ENCODE assay signal across 22 mouse cellular contexts in genomic region chr7:30572389-30572788, GRCm38 (mm10). TPM values are rescaled to one million over a fixed set of nuclear protein-coding genes. Genes with fewer than 3 reads are reported as not detected.
DNase-seq lines count a peak whose midpoint lies in the region; ATAC-seq lines count a peak whose summit lies in the region.
"Had no signal": no experiment of that assay in that cellular context is flagged by ENCODE, and none has a peak within 500 bp of the region (broad histone marks: within the 10 kb centered on the region; RNA-seq: fewer than 3 reads in every experiment).

No protein-coding gene starts in this region.

- no peak overlapping the region for H3K27ac ChIP-seq in liver, embryonic 11.5 days (ENCODE audit: low read depth, low read length)
- H3K27ac ChIP-seq in liver, embryonic 16.5 days (ENCODE audit: low read length) = no peak overlapping the region
- no peak overlapping the region for H3K27ac ChIP-seq in forebrain, embryonic 13.5 days
- H3K27ac ChIP-seq in midbrain, embryonic 11.5 days (ENCODE audit: low read depth, low read length) = no peak overlapping the region
- H3K27ac ChIP-seq: embryonic facial prominence, embryonic 13.5 days; forebrain, embryonic 12.5 days; hindbrain, embryonic 10.5 days; hindbrain, embryonic 15.5 days; midbrain, embryonic 15.5 days; neural tube, embryonic 15.5 days had no signal

- peak; percentile 18; the same call in 1 of the 2 replicates for ATAC-seq in liver, embryonic 11.5 days (replicated peaks; ENCODE audit: low FRiP score)
- ATAC-seq in liver, embryonic 16.5 days (ENCODE audit: low read depth) = peak; percentile 27; the same call in 1 of the 2 replicates
- ATAC-seq in forebrain, embryonic 13.5 days = no peak
- ATAC-seq in midbrain, embryonic 11.5 days (ENCODE audit: low FRiP score) = no peak
- ATAC-seq: inflammation-experienced regulatory T-cells, adult 6 months; midbrain, embryonic 15.5 days had no signal

- H3K36me3 ChIP-seq in liver, embryonic 11.5 days (ENCODE audit: control insufficient read depth, insufficient read depth, low read length) = peaks cover 78% of the 10 kb centered on the region
- peaks cover 82% of the 10 kb centered on the region for H3K36me3 ChIP-seq in liver, embryonic 16.5 days (ENCODE audit: control insufficient read depth, insufficient read depth)
- H3K36me3 ChIP-seq in forebrain, embryonic 13.5 days (ENCODE audit: poor library complexity, severe bottlenecking) = peaks cover 96% of the 10 kb centered on the region
- peaks cover 67% of the 10 kb centered on the region for H3K36me3 ChIP-seq in midbrain, embryonic 11.5 days (ENCODE audit: control insufficient read depth, insufficient read depth, low read length)

- intact Hi-C loops in left cerebral cortex, postnatal 14 days (cut with DNase I) = no loop called here

- H3K9me3 ChIP-seq in liver, embryonic 11.5 days (ENCODE audit: control insufficient read depth, low read length) = no peaks in the 10 kb centered on the region
- no peaks in the 10 kb centered on the region for H3K9me3 ChIP-seq in liver, embryonic 16.5 days (replicated peaks; ENCODE audit: control insufficient read depth, low read length)
- no peaks in the 10 kb centered on the region for H3K9me3 ChIP-seq in forebrain, embryonic 13.5 days (replicated peaks)
- H3K9me3 ChIP-seq in midbrain, embryonic 11.5 days (ENCODE audit: control insufficient read depth, low read length) = no peaks in the 10 kb centered on the region
- H3K9me3 ChIP-seq: embryonic facial prominence, embryonic 13.5 days; forebrain, embryonic 12.5 days; hindbrain, embryonic 10.5 days; hindbrain, embryonic 15.5 days; midbrain, embryonic 15.5 days; neural tube, embryonic 15.5 days had no signal

- H3K4me1 ChIP-seq in liver, embryonic 11.5 days (replicated peaks; ENCODE audit: control insufficient read depth, insufficient read depth, low read length) = peaks cover 10% of the 10 kb centered on the region
- H3K4me1 ChIP-seq in liver, embryonic 16.5 days (ENCODE audit: control insufficient read depth, low read depth, low read length) = peaks cover 7% of the 10 kb centered on the region
- H3K4me1 ChIP-seq in forebrain, embryonic 13.5 days = no peaks in the 10 kb centered on the region
- H3K4me1 ChIP-seq in midbrain, embryonic 11.5 days (ENCODE audit: control insufficient read depth, insufficient read depth, low read length) = no peaks in the 10 kb centered on the region
- H3K4me1 ChIP-seq: embryonic facial prominence, embryonic 13.5 days; forebrain, embryonic 12.5 days; hindbrain, embryonic 10.5 days; hindbrain, embryonic 15.5 days; midbrain, embryonic 15.5 days; neural tube, embryonic 15.5 days had no signal

- 0 out of 2 replicates have a peak overlapping the region, but pooled peaks have one; percentile 14 for H3K9ac ChIP-seq in liver, embryonic 11.5 days (ENCODE audit: low read depth, low read length)
- H3K9ac ChIP-seq in liver, embryonic 16.5 days (ENCODE audit: low read depth, low read length) = no peak overlapping the region
- H3K9ac ChIP-seq in forebrain, embryonic 13.5 days = no peak overlapping the region; the same call in 1 of the 2 replicates
- H3K9ac ChIP-seq in midbrain, embryonic 11.5 days (ENCODE audit: low read length) = no peak overlapping the region
- H3K9ac ChIP-seq: embryonic facial prominence, embryonic 13.5 days; forebrain, embryonic 12.5 days; hindbrain, embryonic 15.5 days; midbrain, embryonic 15.5 days; neural tube, embryonic 15.5 days had no signal

- H3K4me3 ChIP-seq in liver, embryonic 11.5 days (ENCODE audit: low read depth, low read length) = no peak overlapping the region
- H3K4me3 ChIP-seq in liver, embryonic 16.5 days (ENCODE audit: low read depth, low read length) = no peak overlapping the region
- no peak overlapping the region for H3K4me3 ChIP-seq in forebrain, embryonic 13.5 days
- no peak overlapping the region for H3K4me3 ChIP-seq in midbrain, embryonic 11.5 days (ENCODE audit: low read depth, low read length)
- H3K4me3 ChIP-seq: embryonic facial prominence, embryonic 13.5 days; erythroblast, embryonic 14.5 days; forebrain, embryonic 12.5 days; hindbrain, embryonic 10.5 days; hindbrain, embryonic 15.5 days; midbrain, embryonic 15.5 days; neural tube, embryonic 15.5 days had no signal

- WGBS in liver, embryonic 11.5 days = 70% methylated on average over 5 of the region's 5 CpGs
- 46% methylated on average over 5 of the region's 5 CpGs for WGBS in liver, embryonic 16.5 days (ENCODE audit: insufficient replicate concordance)
- 90% methylated on average over 5 of the region's 5 CpGs for WGBS in forebrain, embryonic 13.5 days
- WGBS in midbrain, embryonic 11.5 days = 87% methylated on average over 5 of the region's 5 CpGs

- peak; percentile 8 for DNase-seq in adrenal gland, postnatal 14 days
- DNase-seq in adrenal gland, postnatal 4 days (ENCODE audit: low spot score in 2 of 2) = no peak
- no peak for DNase-seq in liver, embryonic 11.5 days (ENCODE audit: low spot score)
- no peak for DNase-seq in liver
- no peak for DNase-seq in left cerebral cortex, postnatal 14 days (ENCODE audit: low spot score in 2 of 2)
- DNase-seq in midbrain, embryonic 11.5 days (ENCODE audit: low spot score, missing footprints) = no peak
- DNase-seq: adrenal gland, adult 8-10 months; layer of hippocampus, adult 9-11 months; lung, postnatal 4 days; right cerebral cortex, adult 18-20 months had no signal

- H3K4me2 ChIP-seq in liver, embryonic 11.5 days = no peak overlapping the region; the same call in 1 of the 2 replicates
- H3K4me2 ChIP-seq in liver, embryonic 16.5 days (ENCODE audit: low read depth, low read length) = no peak overlapping the region
- H3K4me2 ChIP-seq in forebrain, embryonic 13.5 days = no peak overlapping the region
- no peak overlapping the region for H3K4me2 ChIP-seq in midbrain, embryonic 11.5 days
- H3K4me2 ChIP-seq: embryonic facial prominence, embryonic 13.5 days; forebrain, embryonic 12.5 days; heart, embryonic 11.5 days; hindbrain, embryonic 15.5 days; midbrain, embryonic 15.5 days; neural tube, embryonic 15.5 days had no signal

- H3K27me3 ChIP-seq in liver, embryonic 11.5 days (replicated peaks; ENCODE audit: control insufficient read depth, insufficient read depth, low read length) = no peaks in the 10 kb centered on the region
- no peaks in the 10 kb centered on the region for H3K27me3 ChIP-seq in liver, embryonic 16.5 days (ENCODE audit: control insufficient read depth, insufficient read depth, low read depth, low read length)
- H3K27me3 ChIP-seq in forebrain, embryonic 13.5 days = no peaks in the 10 kb centered on the region
- H3K27me3 ChIP-seq in midbrain, embryonic 11.5 days (ENCODE audit: control insufficient read depth, insufficient read depth, low read length) = no peaks in the 10 kb centered on the region
- H3K27me3 ChIP-seq: CH12.LX; embryonic facial prominence, embryonic 13.5 days; forebrain, embryonic 12.5 days; hindbrain, embryonic 15.5 days; midbrain, embryonic 15.5 days; neural tube, embryonic 15.5 days had no signal

RNA-seq across cellular contexts. Expression of gene Igflr1, which starts 7.2 kb away (rescaled TPM):
- total RNA-seq in adrenal gland, postnatal 14 days (2021) = 5.1 and 7.8 TPM in 2 replicates
- total RNA-seq in adrenal gland, postnatal 4 days (2021) = 1 to 10 TPM; 4.5 to 5.2 TPM
- 3.1 and 3.7 TPM in 2 replicates for polyA plus RNA-seq in liver, embryonic 11.5 days (2014; fragmentation: Nextera tagmentation; extraction: Ambion mirVana)
- polyA plus RNA-seq in liver, embryonic 16.5 days (2015; fragmentation: Nextera tagmentation; extraction: Ambion mirVana) = 2.1 and 2.2 TPM in 2 replicates
- 7.4 and 8.2 TPM in 2 replicates for polyA plus RNA-seq in forebrain, embryonic 13.5 days (2015; fragmentation: Nextera tagmentation; extraction: Ambion mirVana)
- total RNA-seq in left cerebral cortex, postnatal 14 days (2021) = 1 to 10 TPM; 1.1 to 1.6 TPM
- polyA plus RNA-seq in midbrain, embryonic 11.5 days (2014; fragmentation: Nextera tagmentation; extraction: Ambion mirVana) = 4.0 and 4.1 TPM in 2 replicates

RNA-seq across cellular contexts. Expression of gene Psenen, which starts 9.0 kb away (rescaled TPM):
- total RNA-seq in adrenal gland, postnatal 14 days (2021) = 117 and 125 TPM in 2 replicates
- 100 to 1,000 TPM; 125 to 131 TPM for total RNA-seq in adrenal gland, postnatal 4 days (2021)
- 85.2 and 102 TPM in 2 replicates for polyA plus RNA-seq in liver, embryonic 11.5 days (2014; fragmentation: Nextera tagmentation; extraction: Ambion mirVana)
- 65.0 and 70.1 TPM in 2 replicates for polyA plus RNA-seq in liver, embryonic 16.5 days (2015; fragmentation: Nextera tagmentation; extraction: Ambion mirVana)
- polyA plus RNA-seq in forebrain, embryonic 13.5 days (2015; fragmentation: Nextera tagmentation; extraction: Ambion mirVana) = 128 and 141 TPM in 2 replicates
- 10 to 100 TPM; 81.0 to 81.3 TPM for total RNA-seq in left cerebral cortex, postnatal 14 days (2021)
- 98.0 and 110 TPM in 2 replicates for polyA plus RNA-seq in midbrain, embryonic 11.5 days (2014; fragmentation: Nextera tagmentation; extraction: Ambion mirVana)

RNA-seq across cellular contexts. Expression of gene Gm49396, which starts 9.2 kb away (rescaled TPM):
- 3.8 and 4.6 TPM in 2 replicates for total RNA-seq in adrenal gland, postnatal 14 days (2021)
- 1 to 10 TPM; 7.6 to 8.7 TPM for total RNA-seq in adrenal gland, postnatal 4 days (2021)
- 6.8 and 8.0 TPM in 2 replicates for polyA plus RNA-seq in liver, embryonic 11.5 days (2014; fragmentation: Nextera tagmentation; extraction: Ambion mirVana)
- 3.8 and 4.1 TPM in 2 replicates for polyA plus RNA-seq in liver, embryonic 16.5 days (2015; fragmentation: Nextera tagmentation; extraction: Ambion mirVana)
- 20.2 and 22.5 TPM in 2 replicates for polyA plus RNA-seq in forebrain, embryonic 13.5 days (2015; fragmentation: Nextera tagmentation; extraction: Ambion mirVana)
- total RNA-seq in left cerebral cortex, postnatal 14 days (2021) = 1 to 10 TPM; 3.8 to 4.6 TPM
- 6.9 and 7.5 TPM in 2 replicates for polyA plus RNA-seq in midbrain, embryonic 11.5 days (2014; fragmentation: Nextera tagmentation; extraction: Ambion mirVana)

RNA-seq across cellular contexts. Expression of gene U2af1l4, which starts 9.3 kb away (rescaled TPM):
- total RNA-seq in adrenal gland, postnatal 14 days (2021) = 60.3 and 66.8 TPM in 2 replicates
- total RNA-seq in adrenal gland, postnatal 4 days (2021) = 10 to 100 TPM; 70.4 to 75.2 TPM
- polyA plus RNA-seq in liver, embryonic 11.5 days (2014; fragmentation: Nextera tagmentation; extraction: Ambion mirVana) = 71.0 and 73.1 TPM in 2 replicates
- polyA plus RNA-seq in liver, embryonic 16.5 days (2015; fragmentation: Nextera tagmentation; extraction: Ambion mirVana) = 31.5 and 32.6 TPM in 2 replicates
- polyA plus RNA-seq in forebrain, embryonic 13.5 days (2015; fragmentation: Nextera tagmentation; extraction: Ambion mirVana) = 114 and 122 TPM in 2 replicates
- 10 to 100 TPM; 60.2 to 61.4 TPM for total RNA-seq in left cerebral cortex, postnatal 14 days (2021)
- polyA plus RNA-seq in midbrain, embryonic 11.5 days (2014; fragmentation: Nextera tagmentation; extraction: Ambion mirVana) = 90.7 and 94.8 TPM in 2 replicates

RNA-seq across cellular contexts. Expression of gene Lin37, which starts 12.8 kb away (rescaled TPM):
- 41.6 and 46.3 TPM in 2 replicates for total RNA-seq in adrenal gland, postnatal 14 days (2021)
- total RNA-seq in adrenal gland, postnatal 4 days (2021) = 10 to 100 TPM; 67.7 to 78.0 TPM
- 38.7 and 41.0 TPM in 2 replicates for polyA plus RNA-seq in liver, embryonic 11.5 days (2014; fragmentation: Nextera tagmentation; extraction: Ambion mirVana)
- polyA plus RNA-seq in liver, embryonic 16.5 days (2015; fragmentation: Nextera tagmentation; extraction: Ambion mirVana) = 22.7 and 23.7 TPM in 2 replicates
- polyA plus RNA-seq in forebrain, embryonic 13.5 days (2015; fragmentation: Nextera tagmentation; extraction: Ambion mirVana) = 53.0 and 65.1 TPM in 2 replicates
- 10 to 100 TPM; 37.5 to 39.0 TPM for total RNA-seq in left cerebral cortex, postnatal 14 days (2021)
- polyA plus RNA-seq in midbrain, embryonic 11.5 days (2014; fragmentation: Nextera tagmentation; extraction: Ambion mirVana) = 48.7 and 49.7 TPM in 2 replicates

Comparison
In these comparisons a context has a peak if more than half of its experiments do, and no peak if none do; other contexts are left out.
1. ATAC-seq: peak in liver, embryonic 11.5 days (single experiment) and liver, embryonic 16.5 days (single experiment); none in forebrain, embryonic 13.5 days (single experiment) and midbrain, embryonic 11.5 days (single experiment).